Mouse (Mus musculus) heart, embryonic 15.5 days (tissue): ENCODE data around the gene Ripply1. TPM values are rescaled to one million over a fixed set of nuclear protein-coding genes. Genes with fewer than 3 reads are reported as not detected.
"Not testable (repeated sequence)": the region's sequence is repeated elsewhere in the genome, so short reads cannot be mapped to it uniquely, and the experiment has no call there.

Source experiments
- ATAC-seq: fragments of 200-750 bp; cut with Nextera tagmentation; replicated peaks from 2 replicates; pipeline ENCODE4 v1.8.0; 2017; ENCODE audit warnings: low read depth, moderate TSS enrichment; ENCODE audit not compliant: insufficient number of reproducible peaks, insufficient read depth, low FRiP score
- H3K27ac ChIP-seq: fragments of 300-500 bp; sonication (generic); 2 replicates; pipeline ENCODE4 v1.5.1; 2015; ENCODE audit warnings: mild to moderate bottlenecking, inconsistent platforms
- H3K27me3 ChIP-seq: fragments of 300-500 bp; sonication (generic); 2 replicates; pipeline ENCODE4 v1.6.1; 2015; ENCODE audit warnings: inconsistent platforms
- H3K36me3 ChIP-seq: fragments of 300-500 bp; sonication (generic); 2 replicates; pipeline ENCODE4 v1.6.1; 2015; ENCODE audit warnings: mild to moderate bottlenecking, inconsistent platforms
- H3K4me1 ChIP-seq: fragments of 300-500 bp; sonication (generic); replicated peaks from 2 replicates; pipeline ENCODE4 v1.6.1; 2015; ENCODE audit warnings: inconsistent platforms
- H3K4me2 ChIP-seq: fragments of 300-500 bp; sonication (generic); 2 replicates; pipeline ENCODE4 v1.6.1; 2015; ENCODE audit warnings: inconsistent platforms, mild to moderate bottlenecking, moderate library complexity
- H3K4me3 ChIP-seq: fragments of 300-500 bp; sonication (generic); 2 replicates; pipeline ENCODE4 v1.5.1; 2015; ENCODE audit warnings: mild to moderate bottlenecking, inconsistent platforms
- H3K9ac ChIP-seq: fragments of 300-500 bp; sonication (generic); 2 replicates; pipeline ENCODE4 v1.6.1; 2015; ENCODE audit warnings: mild to moderate bottlenecking, inconsistent platforms
- H3K9me3 ChIP-seq: fragments of 300-500 bp; sonication (generic); replicated peaks from 2 replicates; pipeline ENCODE4 v1.6.1; 2016; ENCODE audit warnings: inconsistent platforms
- WGBS: fragments of 180-500 bp; shearing (Covaris S2); methylation state at CpG from one replicate; pipeline ENCODE4 v1.1.7; 2015; ENCODE audit warnings: mixed read lengths; 5-methylcytosine and 5-hydroxymethylcytosine counted together
- polyA plus RNA-seq: library from polyadenylated mRNA; unstranded; fragments of >200 nt; fragmentation: Nextera tagmentation; extraction: Ambion mirVana; gene quantifications from 2 replicates; pipeline ENCODE4 v1.2.1, GENCODE M21; 2015

Ripply1 gene
- polyA plus RNA-seq, 1 experiment from 2014 or later: not detected

DNA sequence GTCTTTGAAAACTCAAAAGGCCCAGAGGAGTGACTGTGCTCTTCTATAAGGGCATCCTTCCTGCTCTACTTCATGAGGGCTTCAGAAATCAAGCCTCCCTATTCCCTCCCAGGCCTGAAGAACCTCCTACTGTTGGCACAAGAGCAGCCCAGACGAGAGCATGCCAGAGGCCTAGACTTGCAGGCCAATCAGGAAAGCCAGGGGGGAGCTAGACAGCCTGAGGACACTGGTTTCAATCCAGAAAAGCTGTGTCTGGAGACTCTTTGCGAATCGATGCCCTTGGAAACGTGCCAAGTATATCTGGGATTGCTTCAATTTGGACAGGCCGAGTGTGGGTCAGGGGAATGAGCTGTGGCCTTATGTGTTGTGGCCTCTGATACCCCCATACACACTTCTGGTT is 2.8 kb downstream of the Ripply1 start:
- no peak for ATAC-seq
- Histone ChIP-seq H3K27me3 (no peaks in the 10 kb centered on the region), H3K4me1 (peaks cover 2% of the 10 kb centered on the region), H3K4me2 (no peak overlapping the region), H3K4me3 (no peak overlapping the region), H3K36me3 (no peaks in the 10 kb centered on the region), H3K27ac (no peak overlapping the region), H3K9ac (no peak overlapping the region), H3K9me3 (no peaks in the 10 kb centered on the region)
- WGBS: 56% methylated on average over 5 of the region's 5 CpGs

DNA sequence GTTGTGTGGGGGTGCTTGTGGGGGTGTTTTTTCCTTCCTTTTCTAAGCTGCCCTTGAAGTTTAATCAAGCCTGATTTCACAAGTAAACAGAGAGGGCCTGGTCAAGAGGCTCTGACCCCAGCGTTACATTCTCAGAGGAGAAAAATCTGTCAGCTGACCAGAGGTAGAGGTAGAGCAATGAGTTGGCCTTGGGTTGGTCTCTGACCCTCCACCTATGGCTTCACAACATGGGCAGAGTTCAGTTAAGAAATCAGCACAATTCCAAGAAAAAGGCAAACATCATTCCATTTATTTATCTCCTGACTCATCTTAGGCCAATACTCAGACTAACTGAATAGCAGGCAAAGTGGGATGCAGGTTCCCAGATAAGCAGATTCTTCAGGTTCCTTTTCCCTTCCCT is 3.3 kb downstream of the Ripply1 start:
- Histone ChIP-seq H3K9me3 (no peaks in the 10 kb centered on the region), H3K36me3 (no peaks in the 10 kb centered on the region), H3K4me3 (no peak overlapping the region), H3K27ac (no peak overlapping the region), H3K4me1 (peaks cover 2% of the 10 kb centered on the region), H3K9ac (no peak overlapping the region), H3K27me3 (no peaks in the 10 kb centered on the region), H3K4me2 (no peak overlapping the region)
- no peak for ATAC-seq
- WGBS: 73% methylated on average over 1 of the region's 1 CpGs

DNA sequence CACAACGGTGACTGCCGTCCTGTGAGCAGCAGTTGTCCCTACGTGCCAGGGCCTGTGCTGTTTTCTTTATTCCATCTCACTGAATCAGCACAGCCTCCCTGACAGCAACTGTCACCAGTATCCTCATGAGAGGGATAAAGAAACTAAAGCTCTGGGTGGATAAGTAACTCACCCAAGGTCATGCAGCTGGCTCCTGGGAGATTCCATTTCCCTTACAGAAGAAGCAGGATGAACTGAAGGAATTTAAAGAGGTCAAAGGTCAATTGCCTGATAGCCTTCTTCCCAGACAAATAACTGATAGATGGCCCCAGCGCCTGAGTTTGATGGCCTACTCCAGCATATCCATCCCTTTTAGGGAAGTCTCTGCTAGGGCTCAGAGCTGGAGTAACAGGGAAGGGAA is 4.8 kb downstream of the Ripply1 start:
- Histone ChIP-seq H3K9ac (no peak overlapping the region), H3K27ac (no peak overlapping the region), H3K4me3 (no peak overlapping the region), H3K4me1 (no peaks in the 10 kb centered on the region; the same call in none of the 2 replicates), H3K9me3 (no peaks in the 10 kb centered on the region), H3K36me3 (no peaks in the 10 kb centered on the region), H3K4me2 (no peak overlapping the region), H3K27me3 (no peaks in the 10 kb centered on the region)
- WGBS: 52% methylated on average over 4 of the region's 4 CpGs
- ATAC-seq: no peak

DNA sequence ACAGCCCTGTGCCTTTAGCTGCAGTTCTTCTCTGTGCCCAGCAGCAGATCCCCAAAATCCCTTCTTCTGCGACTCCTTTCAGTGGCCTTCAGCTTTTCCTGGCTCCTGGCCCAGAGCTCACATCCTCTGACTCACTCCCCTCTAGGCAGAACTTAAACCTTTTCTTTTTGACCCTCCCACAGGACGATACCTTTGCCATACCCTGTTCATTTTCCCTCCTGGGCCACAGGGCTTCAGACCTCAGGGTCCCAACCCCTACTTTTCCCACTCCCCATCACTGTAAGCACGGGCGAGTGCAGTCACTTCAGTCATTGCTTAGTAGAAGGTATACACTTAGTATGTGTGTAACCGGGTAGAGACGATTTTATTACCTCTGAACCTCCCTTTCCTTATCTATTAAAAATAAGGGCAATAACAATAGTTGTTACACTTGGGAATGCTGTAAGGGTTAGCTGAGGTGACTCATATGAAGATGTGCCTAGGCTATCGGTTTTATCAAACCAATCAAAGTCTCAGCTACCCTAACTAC is 7.0 kb downstream of the Ripply1 start:
- no peak for ATAC-seq

DNA sequence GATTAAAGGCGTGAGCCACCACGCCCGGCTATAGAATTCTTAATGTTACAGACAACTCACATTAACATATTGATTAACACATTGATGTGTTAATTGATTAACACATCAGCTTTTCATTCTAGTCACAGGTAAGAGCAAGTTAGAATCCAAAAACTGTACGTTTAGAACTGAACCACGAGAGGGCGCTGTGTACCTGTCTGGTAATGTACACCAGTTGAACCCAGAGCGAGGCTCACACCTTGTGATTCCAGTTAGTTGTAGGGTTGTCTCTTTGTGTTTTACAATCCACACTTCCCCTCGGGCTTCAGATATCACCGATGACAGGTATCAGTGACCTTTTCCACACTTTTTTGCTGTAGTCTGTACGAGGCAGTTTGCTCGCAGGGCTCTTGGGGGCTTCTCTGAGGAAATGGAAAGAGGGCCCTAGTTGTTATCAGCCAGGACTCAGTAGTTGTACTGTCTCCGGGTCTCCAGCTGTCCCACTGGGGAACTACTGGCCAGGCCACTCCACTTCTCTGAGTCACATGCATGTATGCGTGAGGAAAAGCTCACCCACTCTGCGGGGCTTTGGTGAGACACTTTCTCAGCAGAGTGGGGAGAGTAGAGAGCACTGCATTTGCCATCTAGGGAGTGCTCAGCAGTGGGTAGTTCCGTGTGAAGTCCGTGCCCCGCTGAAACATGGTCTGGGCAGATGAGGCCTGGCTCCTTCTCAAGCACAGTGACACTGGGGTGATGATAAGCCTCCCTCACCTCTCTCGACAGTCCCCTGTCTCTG is 7.7 kb downstream of the Ripply1 start:
- no peak overlapping the region for H3K9ac ChIP-seq
- H3K36me3 ChIP-seq: no peaks in the 10 kb centered on the region
- no peaks in the 10 kb centered on the region; the same call in none of the 2 replicates for H3K4me1 ChIP-seq
- no peaks in the 10 kb centered on the region for H3K27me3 ChIP-seq
- peak overlapping the region; percentile 4; the same call in 1 of the 2 replicates for H3K4me3 ChIP-seq
- H3K27ac ChIP-seq: no peak overlapping the region
- WGBS: 20% methylated on average over 18 of the region's 18 CpGs
- H3K9me3 ChIP-seq: no peaks in the 10 kb centered on the region
- H3K4me2 ChIP-seq: peak overlapping the region; percentile 47
- ATAC-seq: no peak

More for the DNA sequence above, 7.0 kb downstream of the Ripply1 start:
- Histone ChIP-seq H3K36me3 (no peaks in the 10 kb centered on the region), H3K4me2 (peak overlapping the region; percentile 47; the same call in 1 of the 2 replicates), H3K27ac (no peak overlapping the region), H3K27me3 (no peaks in the 10 kb centered on the region), H3K9me3 (no peaks in the 10 kb centered on the region), H3K4me3 (0 out of 2 replicates have a peak overlapping the region, but pooled peaks have one; percentile 4), H3K9ac (no peak overlapping the region), H3K4me1 (no peaks in the 10 kb centered on the region; the same call in none of the 2 replicates)
- WGBS: 51% methylated on average over 7 of the region's 7 CpGs

DNA sequence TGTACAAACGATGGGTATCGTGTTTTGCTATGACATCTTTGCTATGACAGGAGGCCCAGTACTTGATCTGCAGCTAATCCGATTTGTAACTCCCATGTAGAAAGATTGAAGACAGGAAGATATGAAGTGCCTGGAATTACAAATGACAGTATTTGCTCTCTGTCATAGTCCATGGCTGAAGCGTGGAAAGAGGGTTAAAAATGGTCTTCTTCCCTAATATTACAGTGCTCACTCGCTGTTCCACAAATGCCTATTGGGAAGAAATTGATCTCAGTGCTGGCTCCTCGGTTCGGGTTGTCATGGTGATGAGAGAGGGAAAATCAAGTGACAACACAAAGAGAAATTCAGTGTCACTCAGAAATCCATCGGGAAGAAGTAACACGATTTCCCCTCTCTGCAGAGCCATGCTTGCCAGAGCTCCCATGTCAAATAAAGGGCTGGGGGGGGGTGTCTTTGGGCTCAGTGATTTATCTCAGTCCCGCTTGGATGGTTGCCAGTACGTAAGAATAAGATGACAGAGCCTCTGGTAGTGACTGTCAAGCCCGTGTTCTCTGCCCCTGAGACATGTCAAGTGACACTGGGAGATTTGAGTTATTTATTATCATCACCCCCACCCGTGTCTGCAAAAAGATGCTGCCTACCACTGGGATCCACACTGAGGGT is 12.0 kb downstream of the Ripply1 start:
- no peak for ATAC-seq
- no peaks in the 10 kb centered on the region for H3K9me3 ChIP-seq
- WGBS: 53% methylated on average over 13 of the region's 13 CpGs
- no peak overlapping the region for H3K9ac ChIP-seq
- H3K36me3 ChIP-seq: no peaks in the 10 kb centered on the region
- H3K4me1 ChIP-seq: no peaks in the 10 kb centered on the region; the same call in none of the 2 replicates
- no peak overlapping the region for H3K27ac ChIP-seq
- no peaks in the 10 kb centered on the region for H3K27me3 ChIP-seq
- H3K4me3 ChIP-seq: no peak overlapping the region
- no peak overlapping the region for H3K4me2 ChIP-seq

DNA sequence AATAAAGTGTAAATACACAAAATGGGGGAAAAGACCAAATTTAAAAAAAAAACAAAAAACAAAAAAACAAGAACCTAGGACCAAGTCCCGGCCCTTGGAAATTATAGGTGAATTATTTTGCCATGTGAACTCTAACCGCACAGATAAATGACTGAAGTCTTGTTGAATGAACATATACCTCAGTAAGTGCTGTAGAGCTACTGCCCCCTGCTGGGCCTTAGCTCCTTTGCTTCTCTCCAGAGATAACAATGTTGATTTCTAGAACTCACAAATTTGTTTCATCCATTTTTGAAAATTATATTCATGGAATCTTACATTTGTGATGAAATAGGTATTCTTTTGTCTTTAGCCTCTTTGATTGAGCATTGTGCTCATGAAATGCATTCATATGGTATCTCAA is 19.6 kb downstream of the Ripply1 start:
- no peaks in the 10 kb centered on the region for H3K9me3 ChIP-seq
- WGBS: 70% methylated on average over 2 of the region's 2 CpGs
- ATAC-seq: no peak
- no peaks in the 10 kb centered on the region for H3K27me3 ChIP-seq
- H3K9ac ChIP-seq: no peak overlapping the region
- H3K4me2 ChIP-seq: no peak overlapping the region
- no peaks in the 10 kb centered on the region for H3K4me1 ChIP-seq
- no peak overlapping the region for H3K27ac ChIP-seq
- no peak overlapping the region for H3K4me3 ChIP-seq
- H3K36me3 ChIP-seq: no peaks in the 10 kb centered on the region

DNA sequence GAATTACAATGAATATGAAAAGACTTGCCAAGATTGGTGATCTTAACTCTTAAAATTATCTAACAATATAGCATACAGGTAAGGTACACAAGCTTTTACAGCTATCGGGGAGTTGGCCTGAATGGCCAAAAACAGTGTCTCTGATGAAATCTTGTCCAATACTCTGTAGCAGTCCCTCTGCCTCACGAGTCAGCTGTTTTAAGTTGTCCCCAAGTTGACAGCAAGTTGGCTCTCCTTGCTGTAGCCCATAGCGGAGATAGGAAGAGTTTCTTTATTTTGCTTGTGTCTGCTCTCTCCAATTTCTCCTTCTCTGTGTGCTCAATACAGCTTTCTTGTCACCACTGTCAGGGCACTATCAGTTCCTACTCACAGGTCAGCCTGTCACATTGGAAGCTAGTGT is 23.5 kb downstream of the Ripply1 start:
- H3K4me2 ChIP-seq, H3K36me3 ChIP-seq, H3K27me3 ChIP-seq, H3K9me3 ChIP-seq, H3K4me3 ChIP-seq, H3K4me1 ChIP-seq, H3K27ac ChIP-seq, H3K9ac ChIP-seq, ATAC-seq: not testable (repeated sequence)
- WGBS: 55% methylated on average over 3 of the region's 3 CpGs

DNA sequence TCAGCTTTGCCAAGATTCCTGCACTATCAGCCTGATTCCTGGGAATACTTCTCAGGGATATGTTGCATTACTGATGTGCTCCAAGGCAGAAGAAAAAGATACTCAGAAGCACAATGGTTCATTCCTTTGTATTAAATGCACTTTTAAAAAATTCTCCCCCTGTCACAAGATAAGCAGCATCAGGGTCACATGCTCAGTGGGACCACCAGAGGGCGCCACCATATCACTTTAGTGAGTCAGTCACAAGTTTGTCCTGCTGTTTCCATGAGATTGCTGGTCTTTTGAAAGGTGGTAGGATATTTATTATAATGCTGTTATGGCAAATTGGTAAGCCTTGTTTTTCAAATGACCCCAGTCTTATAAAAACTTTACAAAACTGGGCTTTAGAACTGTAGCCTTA is 30.3 kb downstream of the Ripply1 start:
- Histone ChIP-seq H3K9ac (no peak overlapping the region), H3K36me3 (no peaks in the 10 kb centered on the region), H3K4me3 (no peak overlapping the region), H3K4me2 (no peak overlapping the region), H3K27ac (no peak overlapping the region), H3K9me3 (no peaks in the 10 kb centered on the region), H3K27me3 (no peaks in the 10 kb centered on the region), H3K4me1 (no peaks in the 10 kb centered on the region)
- 0% methylated on average over 1 of the region's 1 CpGs for WGBS
- no peak for ATAC-seq

DNA sequence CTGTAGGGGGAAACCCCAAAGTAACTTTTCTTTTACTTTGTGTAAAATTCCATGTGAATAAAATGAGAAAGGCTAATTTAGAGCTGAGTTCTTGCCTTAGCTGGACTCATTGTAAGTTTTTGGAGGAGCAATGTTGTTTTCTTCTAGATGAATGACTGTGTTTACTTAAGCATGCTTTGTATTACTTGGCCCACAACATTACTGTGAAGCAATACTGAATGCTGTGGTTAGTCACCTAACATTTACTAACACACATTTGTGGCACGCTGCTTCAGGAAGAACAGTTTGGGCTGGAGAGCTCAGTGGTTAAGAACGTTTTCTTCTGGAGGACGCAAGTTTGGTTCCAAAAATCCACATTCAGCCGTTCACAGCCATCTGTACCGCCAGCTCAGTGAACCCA is 45.1 kb downstream of the Ripply1 start:
- Histone ChIP-seq H3K4me1 (no peaks in the 10 kb centered on the region), H3K36me3 (no peaks in the 10 kb centered on the region; the same call in 1 of the 2 replicates), H3K9me3 (no peaks in the 10 kb centered on the region), H3K4me3 (no peak overlapping the region), H3K27ac (no peak overlapping the region), H3K4me2 (no peak overlapping the region), H3K27me3 (no peaks in the 10 kb centered on the region), H3K9ac (no peak overlapping the region)
- WGBS: 80% methylated on average over 5 of the region's 5 CpGs
- ATAC-seq: no peak

DNA sequence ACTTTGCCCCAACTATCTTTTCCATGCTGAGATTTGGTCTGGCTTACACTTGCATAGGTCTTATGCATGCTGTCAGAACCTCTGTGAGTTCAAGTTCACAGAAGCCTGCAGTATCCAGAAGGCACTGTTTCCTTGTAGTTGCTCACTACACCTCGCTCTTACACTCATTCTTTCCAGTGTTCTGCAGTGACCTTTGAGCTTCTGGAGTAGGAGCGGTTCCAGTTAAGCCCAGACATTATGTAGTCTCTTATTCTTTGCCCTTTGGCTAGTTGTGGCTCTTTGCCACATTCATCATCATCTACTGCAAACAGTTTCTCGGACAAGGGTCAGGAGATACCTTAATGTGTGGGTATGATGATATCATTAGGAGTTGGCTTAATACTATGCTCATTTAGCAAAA is 51.6 kb downstream of the Ripply1 start:
- Histone ChIP-seq H3K4me2 (no peak overlapping the region), H3K4me3 (no peak overlapping the region), H3K36me3 (no peaks in the 10 kb centered on the region; the same call in 1 of the 2 replicates), H3K27me3 (no peaks in the 10 kb centered on the region), H3K9ac (no peak overlapping the region), H3K4me1 (no peaks in the 10 kb centered on the region), H3K27ac (no peak overlapping the region), H3K9me3 (no peaks in the 10 kb centered on the region)
- no peak for ATAC-seq
- WGBS: 81% methylated on average over 3 of the region's 3 CpGs
